In the genomic region with DNA sequence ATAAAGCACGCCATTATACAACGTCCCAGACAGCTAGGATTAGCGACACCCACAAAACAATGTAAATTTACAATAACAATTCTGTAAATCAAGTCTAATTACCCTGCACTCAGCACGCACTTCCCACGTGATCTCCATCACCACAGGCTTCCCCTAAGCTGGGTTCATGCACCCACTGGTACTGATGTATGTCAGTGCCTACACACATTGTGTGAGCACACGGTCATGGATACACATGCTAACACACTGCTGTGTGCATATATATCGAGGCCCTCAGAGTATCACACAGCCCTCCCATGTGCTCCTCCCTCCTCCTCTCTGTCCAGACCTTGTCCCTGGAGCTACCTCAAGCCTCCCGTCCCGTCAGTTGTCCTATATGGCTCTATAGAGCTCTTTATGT, we compare ENCODE assay signal across 26 mouse cellular contexts. TPM values are rescaled to one million over a fixed set of nuclear protein-coding genes. Genes with fewer than 3 reads are reported as not detected.
DNase-seq lines count a peak whose midpoint lies in the region; ATAC-seq lines count a peak whose summit lies in the region.
"Had no signal": no experiment of that assay in that cellular context is flagged by ENCODE, and none has a peak within 500 bp of the region (broad histone marks: within the 10 kb centered on the region; RNA-seq: fewer than 3 reads in every experiment).

No protein-coding gene starts in this region.

- H3K9ac ChIP-seq in neural tube, embryonic 13.5 days, result peak overlapping the region; percentile 35; the same call in 1 of the 2 replicates
- H3K9ac ChIP-seq in kidney, embryonic 14.5 days (ENCODE audit: low read depth, low read length), result no peak overlapping the region
- H3K9ac ChIP-seq: embryonic facial prominence, embryonic 12.5 days; hindbrain, embryonic 12.5 days; liver, embryonic 14.5 days had no signal

- H3K4me2 ChIP-seq in neural tube, embryonic 13.5 days, result no peak overlapping the region
- H3K4me2 ChIP-seq in kidney, embryonic 14.5 days (replicated peaks; ENCODE audit: low read depth, low read length), result no peak overlapping the region
- H3K4me2 ChIP-seq: embryonic facial prominence, embryonic 12.5 days; hindbrain, embryonic 12.5 days had no signal

- no peak for DNase-seq in heart, embryonic 10.5 days (ENCODE audit: low spot score)
- no peak for DNase-seq in heart, postnatal 10 days
- DNase-seq in CD4-positive, CD25-positive, alpha-beta regulatory T cell, adult 2 months (ENCODE audit: low read depth, low spot score), result peak; percentile 12
- no peak for DNase-seq in embryo, embryonic 9.5 days (ENCODE audit: extremely low spot score)
- DNase-seq: adrenal gland, adult 8-10 months; cerebellum, adult 11 months; cerebellum, adult 9-10 months; cerebellum, postnatal 36 days; kidney, adult 9 months; kidney, postnatal 14 days; layer of hippocampus, postnatal 36 days; liver; lung, adult 2 months; lung, postnatal 10 days; right cerebral cortex, postnatal 4 days; thymus, postnatal 36 days had no signal

- no peaks in the 10 kb centered on the region for H3K36me3 ChIP-seq in heart, embryonic 10.5 days
- no peaks in the 10 kb centered on the region for H3K36me3 ChIP-seq in neural tube, embryonic 13.5 days
- no peaks in the 10 kb centered on the region for H3K36me3 ChIP-seq in kidney, embryonic 14.5 days (ENCODE audit: control insufficient read depth, insufficient read depth, low read length)
- H3K36me3 ChIP-seq: embryonic facial prominence, embryonic 12.5 days; hindbrain, embryonic 12.5 days; midbrain, embryonic 10.5 days had no signal

- ATAC-seq in activated CD4-positive, CD25-positive, alpha-beta regulatory T cell, adult 4 months, result peak; percentile 20
- ATAC-seq in neural tube, embryonic 13.5 days (ENCODE audit: low read depth), result peak; percentile 65
- no peak for ATAC-seq in kidney, embryonic 14.5 days (ENCODE audit: low FRiP score, low TSS enrichment)
- ATAC-seq: intestine, postnatal 0 days had no signal

- H3K9me3 ChIP-seq in heart, embryonic 10.5 days, result no peaks in the 10 kb centered on the region
- H3K9me3 ChIP-seq in neural tube, embryonic 13.5 days, result no peaks in the 10 kb centered on the region
- H3K9me3 ChIP-seq in kidney, embryonic 14.5 days (ENCODE audit: control insufficient read depth, low read length), result no peaks in the 10 kb centered on the region
- H3K9me3 ChIP-seq: embryonic facial prominence, embryonic 12.5 days; hindbrain, embryonic 12.5 days; midbrain, embryonic 10.5 days had no signal

- 0 out of 2 replicates have a peak overlapping the region, but pooled peaks have one; percentile 22 for H3K27ac ChIP-seq in heart, embryonic 10.5 days
- 0 out of 2 replicates have a peak overlapping the region, but pooled peaks have one; percentile 39 for H3K27ac ChIP-seq in neural tube, embryonic 13.5 days (replicated peaks)
- H3K27ac ChIP-seq in kidney, embryonic 14.5 days (ENCODE audit: low read depth, low read length), result no peak overlapping the region
- H3K27ac ChIP-seq: embryonic facial prominence, embryonic 12.5 days; hindbrain, embryonic 12.5 days; liver, embryonic 14.5 days; midbrain, embryonic 10.5 days had no signal

- H3K27me3 ChIP-seq in heart, embryonic 10.5 days (ENCODE audit: insufficient read depth, poor library complexity, severe bottlenecking), result no peaks in the 10 kb centered on the region
- H3K27me3 ChIP-seq in neural tube, embryonic 13.5 days, result no peaks in the 10 kb centered on the region
- no peaks in the 10 kb centered on the region for H3K27me3 ChIP-seq in kidney, embryonic 14.5 days (ENCODE audit: control insufficient read depth, insufficient read depth, low read length)
- H3K27me3 ChIP-seq: CH12.LX; embryonic facial prominence, embryonic 12.5 days; hindbrain, embryonic 12.5 days had no signal

- intact Hi-C loops in heart, postnatal 10 days (cut with DNase I), result no loop called here

- no peak overlapping the region for H3K4me3 ChIP-seq in heart, embryonic 10.5 days
- H3K4me3 ChIP-seq in neural tube, embryonic 13.5 days, result no peak overlapping the region
- H3K4me3 ChIP-seq in kidney, embryonic 14.5 days (ENCODE audit: low read length), result no peak overlapping the region
- H3K4me3 ChIP-seq: embryonic facial prominence, embryonic 12.5 days; hindbrain, embryonic 12.5 days; midbrain, embryonic 10.5 days; myocyte had no signal

- H3K4me1 ChIP-seq in heart, embryonic 10.5 days, result peaks cover 83% of the 10 kb centered on the region
- peaks cover 71% of the 10 kb centered on the region for H3K4me1 ChIP-seq in neural tube, embryonic 13.5 days (replicated peaks)
- H3K4me1 ChIP-seq in kidney, embryonic 14.5 days (ENCODE audit: control insufficient read depth, insufficient read depth, low read length), result peaks cover 38% of the 10 kb centered on the region

- 83% methylated on average over 9 of the region's 9 CpGs for WGBS in heart, embryonic 10.5 days
- WGBS in neural tube, embryonic 13.5 days, result 54% methylated on average over 9 of the region's 9 CpGs
- WGBS in kidney, embryonic 14.5 days, result 65% methylated on average over 9 of the region's 9 CpGs

RNA-seq across cellular contexts. Expression of a gene that starts 46.5 kb away (rescaled TPM):
- polyA plus RNA-seq in heart, embryonic 10.5 days (2016; fragmentation: Nextera tagmentation; extraction: Ambion mirVana), result 15.5 and 16.1 TPM in 2 replicates
- total RNA-seq in heart, postnatal 10 days (2021), result 10 to 100 TPM; 28.7 to 33.6 TPM
- 1 to 10 TPM; 4.0 to 5.2 TPM for polyA plus RNA-seq in activated CD4-positive, CD25-positive, alpha-beta regulatory T cell, adult 4 months (2017; shearing (Covaris generic))
- polyA plus RNA-seq in neural tube, embryonic 13.5 days (2015; fragmentation: Nextera tagmentation; extraction: Ambion mirVana), result 25.3 and 25.8 TPM in 2 replicates
- polyA plus RNA-seq in kidney, embryonic 14.5 days (2014; fragmentation: Nextera tagmentation; extraction: Ambion mirVana), result 13.5 and 20.2 TPM in 2 replicates
